Mouse (Mus musculus): ENCODE measurements around the gene Slc35f6. TPM values are rescaled to one million over a fixed set of nuclear protein-coding genes. Genes with fewer than 3 reads are reported as not detected.

The Slc35f6 gene
- polyA plus RNA-seq, 1 experiment: 29.4 TPM

GRCm38 (mm10) chr5:30665968-30666367, 18.2 kb downstream of the Slc35f6 start:
- no peaks in the 10 kb centered on the region for H3K36me3 ChIP-seq (ENCODE audit: control insufficient read depth, insufficient read depth, low read length)
- no peaks in the 10 kb centered on the region for H3K27me3 ChIP-seq (ENCODE audit: control insufficient read depth, insufficient read depth, low read length)
- H3K4me3 ChIP-seq (ENCODE audit: control insufficient read depth, low read depth, low read length): peak overlapping the region; percentile 87
- peaks cover 9% of the 10 kb centered on the region for H3K4me1 ChIP-seq (ENCODE audit: control insufficient read depth, insufficient read depth, low read length)
- peak overlapping the region; percentile 82 for H3K27ac ChIP-seq (ENCODE audit: control insufficient read depth, insufficient read depth, low read depth, low read length)
- no peak for TF ChIP-seq POLR2A (IDR thresholded peaks at IDR 0.05; ENCODE audit: control insufficient read depth, low read depth, low read length)
- no peak for TF ChIP-seq CTCF (IDR thresholded peaks at IDR 0.05; ENCODE audit: control insufficient read depth, insufficient read depth, insufficient replicate concordance, low read depth, low read length)

GRCm38 (mm10) chr5:30666391-30667195, 18.9 kb downstream of the Slc35f6 start, which contains the start of gene Cenpa:
TSS of gene Cenpa (plus strand) at chr5:30666777.
- peaks cover 9% of the 10 kb centered on the region for H3K4me1 ChIP-seq (ENCODE audit: control insufficient read depth, insufficient read depth, low read length)
- peak within 1 kb of the TSS; percentile 87 for H3K4me3 ChIP-seq (ENCODE audit: control insufficient read depth, low read depth, low read length)
- peak within 1 kb of the TSS; percentile 82 for H3K27ac ChIP-seq (ENCODE audit: control insufficient read depth, insufficient read depth, low read depth, low read length)
- TF ChIP-seq CTCF (IDR thresholded peaks at IDR 0.05; ENCODE audit: control insufficient read depth, insufficient read depth, insufficient replicate concordance, low read depth, low read length) (no peak), POLR2A (IDR thresholded peaks at IDR 0.05; ENCODE audit: control insufficient read depth, low read depth, low read length) (peak; percentile 25; the same call in 1 of the 2 replicates)
- no peaks in the 10 kb centered on the region for H3K27me3 ChIP-seq (ENCODE audit: control insufficient read depth, insufficient read depth, low read length)
- no peaks in the 10 kb centered on the region for H3K36me3 ChIP-seq (ENCODE audit: control insufficient read depth, insufficient read depth, low read length)

- no peaks in the 10 kb centered on the region for H3K27me3 ChIP-seq (ENCODE audit: control insufficient read depth, insufficient read depth, low read length)
- H3K27ac ChIP-seq (ENCODE audit: control insufficient read depth, insufficient read depth, low read depth, low read length): no peak overlapping the region
- peaks cover 9% of the 10 kb centered on the region for H3K4me1 ChIP-seq (ENCODE audit: control insufficient read depth, insufficient read depth, low read length)
- no peaks in the 10 kb centered on the region for H3K36me3 ChIP-seq (ENCODE audit: control insufficient read depth, insufficient read depth, low read length)
- TF ChIP-seq CTCF (IDR thresholded peaks at IDR 0.05; ENCODE audit: control insufficient read depth, insufficient read depth, insufficient replicate concordance, low read depth, low read length): no peak
- TF ChIP-seq POLR2A (IDR thresholded peaks at IDR 0.05; ENCODE audit: control insufficient read depth, low read depth, low read length): no peak
- H3K4me3 ChIP-seq (ENCODE audit: control insufficient read depth, low read depth, low read length): peak overlapping the region; percentile 87
Measured at GRCm38 (mm10) chr5:30667215-30667614, 19.5 kb downstream of the Slc35f6 start.

GRCm38 (mm10) chr5:30667686-30668085, 20.0 kb downstream of the Slc35f6 start:
- Histone ChIP-seq H3K4me1 (ENCODE audit: control insufficient read depth, insufficient read depth, low read length) (peaks cover 9% of the 10 kb centered on the region), H3K36me3 (ENCODE audit: control insufficient read depth, insufficient read depth, low read length) (no peaks in the 10 kb centered on the region), H3K27me3 (ENCODE audit: control insufficient read depth, insufficient read depth, low read length) (no peaks in the 10 kb centered on the region), H3K27ac (ENCODE audit: control insufficient read depth, insufficient read depth, low read depth, low read length) (no peak overlapping the region), H3K4me3 (ENCODE audit: control insufficient read depth, low read depth, low read length) (no peak overlapping the region)
- TF ChIP-seq POLR2A (IDR thresholded peaks at IDR 0.05; ENCODE audit: control insufficient read depth, low read depth, low read length): no peak
- no peak for TF ChIP-seq CTCF (IDR thresholded peaks at IDR 0.05; ENCODE audit: control insufficient read depth, insufficient read depth, insufficient replicate concordance, low read depth, low read length)

GRCm38 (mm10) chr5:30668637-30669495, 21.1 kb downstream of the Slc35f6 start:
- TF ChIP-seq POLR2A (IDR thresholded peaks at IDR 0.05; ENCODE audit: control insufficient read depth, low read depth, low read length) (no peak), CTCF (IDR thresholded peaks at IDR 0.05; ENCODE audit: control insufficient read depth, insufficient read depth, insufficient replicate concordance, low read depth, low read length) (no peak)
- Histone ChIP-seq H3K4me3 (ENCODE audit: control insufficient read depth, low read depth, low read length) (no peak overlapping the region), H3K4me1 (ENCODE audit: control insufficient read depth, insufficient read depth, low read length) (peaks cover 9% of the 10 kb centered on the region), H3K27me3 (ENCODE audit: control insufficient read depth, insufficient read depth, low read length) (no peaks in the 10 kb centered on the region), H3K27ac (ENCODE audit: control insufficient read depth, insufficient read depth, low read depth, low read length) (no peak overlapping the region), H3K36me3 (ENCODE audit: control insufficient read depth, insufficient read depth, low read length) (no peaks in the 10 kb centered on the region)

GRCm38 (mm10) chr5:30669496-30669830, 21.7 kb downstream of the Slc35f6 start:
- H3K27me3 ChIP-seq (ENCODE audit: control insufficient read depth, insufficient read depth, low read length): no peaks in the 10 kb centered on the region
- peaks cover 9% of the 10 kb centered on the region for H3K4me1 ChIP-seq (ENCODE audit: control insufficient read depth, insufficient read depth, low read length)
- H3K4me3 ChIP-seq (ENCODE audit: control insufficient read depth, low read depth, low read length): no peak overlapping the region
- TF ChIP-seq POLR2A (IDR thresholded peaks at IDR 0.05; ENCODE audit: control insufficient read depth, low read depth, low read length) (no peak), CTCF (IDR thresholded peaks at IDR 0.05; ENCODE audit: control insufficient read depth, insufficient read depth, insufficient replicate concordance, low read depth, low read length) (no peak)
- no peak overlapping the region for H3K27ac ChIP-seq (ENCODE audit: control insufficient read depth, insufficient read depth, low read depth, low read length)
- no peaks in the 10 kb centered on the region for H3K36me3 ChIP-seq (ENCODE audit: control insufficient read depth, insufficient read depth, low read length)

- no peak for TF ChIP-seq POLR2A (IDR thresholded peaks at IDR 0.05; ENCODE audit: control insufficient read depth, low read depth, low read length)
- no peak for TF ChIP-seq CTCF (IDR thresholded peaks at IDR 0.05; ENCODE audit: control insufficient read depth, insufficient read depth, insufficient replicate concordance, low read depth, low read length)
- H3K4me3 ChIP-seq (ENCODE audit: control insufficient read depth, low read depth, low read length): no peak overlapping the region
- peaks cover 9% of the 10 kb centered on the region for H3K4me1 ChIP-seq (ENCODE audit: control insufficient read depth, insufficient read depth, low read length)
- H3K27me3 ChIP-seq (ENCODE audit: control insufficient read depth, insufficient read depth, low read length): no peaks in the 10 kb centered on the region
- H3K36me3 ChIP-seq (ENCODE audit: control insufficient read depth, insufficient read depth, low read length): no peaks in the 10 kb centered on the region
- H3K27ac ChIP-seq (ENCODE audit: control insufficient read depth, insufficient read depth, low read depth, low read length): no peak overlapping the region
Measured at GRCm38 (mm10) chr5:30670091-30670490, 22.4 kb downstream of the Slc35f6 start.

All from testis, adult 2 months (tissue).